Mouse (Mus musculus) heart, adult 11 months (tissue): ENCODE measurements around the gene Vmn1r149.
"Not testable (repeated sequence)": the region's sequence is repeated elsewhere in the genome, so short reads cannot be mapped to it uniquely, and the experiment has no call there.

Experiments used
- DNase-seq: peaks from one replicate; pipeline ENCODE4 v3.0.0; 2022

Vmn1r149 gene

GRCm38 (mm10) chr7:22438129-22438528, at the start of gene Vmn1r149:
TSS of gene Vmn1r149 (minus strand) at chr7:22438229.
- not testable (repeated sequence) for DNase-seq

- not testable (repeated sequence) for DNase-seq
These were observed 25.9 kb upstream of the Vmn1r149 start, which contains the start of gene Gm10665 for GRCm38 (mm10) chr7:22463975-22464374. TSS of gene Gm10665 (minus strand) at chr7:22464075.

GRCm38 (mm10) chr7:22413283-22413682, 24.7 kb downstream of the Vmn1r149 start, which contains the start of gene Vmn1r148:
TSS of gene Vmn1r148 (plus strand) at chr7:22413583.
- DNase-seq, result not testable (repeated sequence)
